In genomic region chr4:8206918-8207573, GRCm38 (mm10) we compare ENCODE assay signal across 12 mouse cellular contexts. TPM values are rescaled to one million over a fixed set of nuclear protein-coding genes. Genes with fewer than 3 reads are reported as not detected.
DNase-seq lines count a peak whose midpoint lies in the region; ATAC-seq lines count a peak whose summit lies in the region.
"Had no signal": no experiment of that assay in that cellular context is flagged by ENCODE, and none has a peak within 500 bp of the region (broad histone marks: within the 10 kb centered on the region; RNA-seq: fewer than 3 reads in every experiment).

No protein-coding gene starts in this region.

- H3K4me1 ChIP-seq in brown adipose tissue, adult 24 weeks (ENCODE audit: control insufficient read depth, insufficient read depth, insufficient read length, low read length), result no peaks in the 10 kb centered on the region; the same call in 1 of the 2 replicates
- H3K4me1 ChIP-seq in midbrain, embryonic 15.5 days, result no peaks in the 10 kb centered on the region
- H3K4me1 ChIP-seq: midbrain, embryonic 12.5 days had no signal

- peak; percentile 45 for DNase-seq in heart, adult 8-10 months (ENCODE audit: low spot score)
- no peak for DNase-seq in heart, postnatal 14 days
- DNase-seq in kidney, adult 9 months, result peak; percentile 58
- peak; percentile 67 for DNase-seq in lung, postnatal 10 days
- no peak for DNase-seq in B cell, adult 2 months
- DNase-seq: adrenal gland, adult 2 months; cerebellum, adult 9-11 months had no signal

- no peak overlapping the region for H3K9ac ChIP-seq in midbrain, embryonic 15.5 days
- H3K9ac ChIP-seq: midbrain, embryonic 12.5 days had no signal

- no peaks in the 10 kb centered on the region for H3K27me3 ChIP-seq in midbrain, embryonic 15.5 days (replicated peaks)
- H3K27me3 ChIP-seq: midbrain, embryonic 12.5 days had no signal

- H3K4me3 ChIP-seq in brown adipose tissue, adult 24 weeks (ENCODE audit: insufficient read depth, low read depth, low read length), result no peak overlapping the region
- no peak overlapping the region for H3K4me3 ChIP-seq in midbrain, embryonic 15.5 days
- H3K4me3 ChIP-seq: left cerebral cortex, adult 2 months; midbrain, embryonic 12.5 days had no signal

- no peak for ATAC-seq in frontal cortex, adult (ENCODE audit: low TSS enrichment)
- no peak for ATAC-seq in midbrain, embryonic 15.5 days (replicated peaks)

- no peaks in the 10 kb centered on the region for H3K36me3 ChIP-seq in midbrain, embryonic 15.5 days (replicated peaks)
- H3K36me3 ChIP-seq: midbrain, embryonic 12.5 days had no signal

- H3K4me2 ChIP-seq in midbrain, embryonic 15.5 days, result no peak overlapping the region
- H3K4me2 ChIP-seq: midbrain, embryonic 12.5 days had no signal

- intact Hi-C loops in heart, postnatal 14 days (cut with DNase I), result no loop called here

- H3K9me3 ChIP-seq in midbrain, embryonic 15.5 days, result no peaks in the 10 kb centered on the region
- H3K9me3 ChIP-seq: midbrain, embryonic 12.5 days had no signal

- peak overlapping the region; percentile 11; the same call in 1 of the 2 replicates for H3K27ac ChIP-seq in brown adipose tissue, adult 24 weeks (replicated peaks; ENCODE audit: low read depth, low read length)
- no peak overlapping the region for H3K27ac ChIP-seq in midbrain, embryonic 15.5 days
- H3K27ac ChIP-seq: left cerebral cortex, adult 2 months; midbrain, embryonic 12.5 days had no signal

- 81% methylated on average over 6 of the region's 6 CpGs for WGBS in midbrain, embryonic 15.5 days

RNA-seq across cellular contexts. Expression of gene Car8, which starts 31.8 kb away (rescaled TPM):
- total RNA-seq in heart, adult 8-10 months (2022), result 10 to 100 TPM in 2 of 4 experiments, 1 to 10 TPM in 2; 9.6 to 14.0 (median 10.0) TPM
- total RNA-seq in heart, postnatal 14 days (2021), result 10 to 100 TPM; 10.2 to 10.4 TPM
- 5.0 and 5.4 TPM in 2 replicates for polyA plus RNA-seq in brown adipose tissue, adult 24 weeks (2012; ENCODE audit: insufficient read depth, insufficient read length, missing spikeins)
- 8.6 and 11.1 TPM in 2 replicates for polyA plus RNA-seq in midbrain, embryonic 15.5 days (2015; fragmentation: Nextera tagmentation; extraction: Ambion mirVana)

Comparison
In these comparisons a context has a peak if more than half of its experiments do, and no peak if none do; other contexts are left out.
1. DNase-seq: peak in heart, adult 8-10 months (single experiment), kidney, adult 9 months (single experiment) and lung, postnatal 10 days (single experiment); none in heart, postnatal 14 days (0 of 2) and B cell, adult 2 months (0 of 2).